Mouse (Mus musculus) midbrain, embryonic 11.5 days (tissue): Measurements from ENCODE around the gene Stk11ip. TPM values are rescaled to one million over a fixed set of nuclear protein-coding genes. Genes with fewer than 3 reads are reported as not detected.

ENCODE experiments used
- ATAC-seq: fragments of 200-750 bp; cut with Nextera tagmentation; 2 replicates; pipeline ENCODE4 v1.8.0; 2017; ENCODE audit warnings: moderate TSS enrichment, moderate library complexity; ENCODE audit not compliant: low FRiP score
- DNase-seq: peaks from one replicate; pipeline ENCODE4 v3.0.0; 2015; ENCODE audit warnings: low spot score; ENCODE audit errors: missing footprints
- H3K27ac ChIP-seq: fragments of 300-500 bp; sonication (generic); 2 replicates; pipeline ENCODE4 v1.5.1; 2014; ENCODE audit warnings: low read depth, low read length
- H3K27me3 ChIP-seq: fragments of 300-500 bp; sonication (generic); 2 replicates; pipeline ENCODE4 v1.6.1; 2014; ENCODE audit warnings: mild to moderate bottlenecking, low read length, moderate library complexity, mixed read lengths; ENCODE audit not compliant: control insufficient read depth, insufficient read depth
- H3K36me3 ChIP-seq: fragments of 300-500 bp; sonication (generic); 2 replicates; pipeline ENCODE4 v1.6.1; 2014; ENCODE audit warnings: mild to moderate bottlenecking, low read length, moderate library complexity, mixed read lengths; ENCODE audit not compliant: control insufficient read depth, insufficient read depth
- H3K4me1 ChIP-seq: fragments of 300-500 bp; sonication (generic); 2 replicates; pipeline ENCODE4 v1.6.1; 2014; ENCODE audit warnings: low read length; ENCODE audit not compliant: control insufficient read depth, insufficient read depth
- H3K4me2 ChIP-seq: fragments of 300-500 bp; sonication (generic); 2 replicates; pipeline ENCODE4 v1.6.1; 2014; ENCODE audit warnings: mild to moderate bottlenecking, moderate library complexity
- H3K4me3 ChIP-seq: fragments of 300-500 bp; sonication (generic); 2 replicates; pipeline ENCODE4 v1.5.1; 2014; ENCODE audit warnings: low read depth, low read length
- H3K9ac ChIP-seq: fragments of 300-500 bp; sonication (generic); 2 replicates; pipeline ENCODE4 v1.6.1; 2014; ENCODE audit warnings: low read length
- H3K9me3 ChIP-seq: fragments of 300-500 bp; sonication (generic); 2 replicates; pipeline ENCODE4 v1.6.1; 2016; ENCODE audit warnings: low read length; ENCODE audit not compliant: control insufficient read depth
- WGBS: fragments of 180-500 bp; shearing (Covaris S2); extraction: QIAGEN DNeasy Blood & Tissue Kit; methylation state at CpG from one replicate; pipeline ENCODE4 v1.1.7; 2014; 5-methylcytosine and 5-hydroxymethylcytosine counted together
- polyA plus RNA-seq: library from polyadenylated mRNA; unstranded; fragments of >200 nt; fragmentation: Nextera tagmentation; extraction: Ambion mirVana; gene quantifications from 2 replicates; pipeline ENCODE4 v1.2.1, GENCODE M21; 2014

Stk11ip gene
- polyA plus RNA-seq, 1 experiment from 2014 or later = 15.7 TPM

DNA sequence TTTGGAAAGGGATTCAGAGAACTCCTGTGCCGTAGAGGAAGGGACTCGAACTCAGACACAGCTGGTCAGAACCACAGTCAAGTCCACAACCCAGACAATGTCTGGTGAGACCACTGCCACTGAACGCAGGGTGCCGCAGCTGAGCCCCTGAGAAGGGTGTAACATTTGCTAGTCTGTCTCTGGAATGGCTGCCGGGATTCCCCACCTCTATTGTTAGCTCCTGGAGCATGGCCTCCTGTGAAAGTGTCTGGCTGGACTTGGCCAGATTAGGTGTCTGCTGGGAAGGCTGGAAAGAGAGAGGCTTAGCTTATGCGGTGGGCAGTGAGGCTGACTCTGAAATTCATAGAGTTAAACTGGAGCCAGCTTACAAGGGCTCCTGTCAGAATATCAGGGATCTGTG lies 49.1 kb downstream of the Stk11ip start:
- no peaks in the 10 kb centered on the region for H3K36me3 ChIP-seq
- H3K27me3 ChIP-seq = no peaks in the 10 kb centered on the region
- 73% methylated on average over 6 of the region's 6 CpGs for WGBS
- no peak overlapping the region for H3K9ac ChIP-seq
- DNase-seq (no peak), ATAC-seq (no peak)
- no peaks in the 10 kb centered on the region for H3K4me1 ChIP-seq
- no peak overlapping the region for H3K27ac ChIP-seq
- H3K9me3 ChIP-seq = no peaks in the 10 kb centered on the region
- H3K4me3 ChIP-seq = no peak overlapping the region
- no peak overlapping the region for H3K4me2 ChIP-seq

- no peak for DNase-seq
- no peak overlapping the region for H3K4me2 ChIP-seq
- H3K9ac ChIP-seq = no peak overlapping the region
- no peak overlapping the region for H3K4me3 ChIP-seq
- ATAC-seq = no peak
- WGBS = 81% methylated on average over 6 of the region's 6 CpGs
- no peaks in the 10 kb centered on the region for H3K9me3 ChIP-seq
- no peak overlapping the region for H3K27ac ChIP-seq
- H3K36me3 ChIP-seq = no peaks in the 10 kb centered on the region
- H3K4me1 ChIP-seq = no peaks in the 10 kb centered on the region
- no peaks in the 10 kb centered on the region for H3K27me3 ChIP-seq
These were observed 51.4 kb downstream of the Stk11ip start for GRCm38 (mm10) chr1:75572776-75573175.

DNA sequence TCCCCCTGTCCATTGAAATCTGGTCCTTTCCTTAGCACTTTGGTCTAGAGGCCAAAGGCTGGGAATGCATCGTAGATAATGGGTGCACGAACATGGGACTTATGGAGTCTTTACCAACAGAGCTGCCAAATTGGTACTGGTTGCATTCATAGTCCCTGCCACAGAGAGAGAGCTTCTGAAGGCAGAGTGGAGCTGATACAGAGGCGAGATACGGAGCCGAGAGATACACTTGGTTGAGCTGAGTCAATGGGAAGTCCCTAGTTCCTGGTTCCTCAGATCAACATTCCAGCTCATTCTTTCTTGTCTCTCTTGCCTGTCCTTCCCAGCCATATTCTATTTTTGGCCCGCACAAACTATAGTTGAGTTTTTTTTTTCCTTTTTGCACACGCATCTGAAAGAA lies 52.4 kb downstream of the Stk11ip start:
- no peak overlapping the region for H3K27ac ChIP-seq
- no peak for DNase-seq
- ATAC-seq = no peak
- no peak overlapping the region for H3K4me2 ChIP-seq
- H3K4me3 ChIP-seq = no peak overlapping the region
- no peaks in the 10 kb centered on the region for H3K9me3 ChIP-seq
- no peaks in the 10 kb centered on the region for H3K4me1 ChIP-seq
- H3K9ac ChIP-seq = no peak overlapping the region
- no peaks in the 10 kb centered on the region for H3K27me3 ChIP-seq
- no peaks in the 10 kb centered on the region for H3K36me3 ChIP-seq
- WGBS = 69% methylated on average over 7 of the region's 7 CpGs

- H3K9ac ChIP-seq = no peak overlapping the region
- ATAC-seq (no peak), DNase-seq (no peak)
- no peaks in the 10 kb centered on the region for H3K27me3 ChIP-seq
- no peak overlapping the region for H3K4me2 ChIP-seq
- H3K9me3 ChIP-seq = no peaks in the 10 kb centered on the region
- H3K4me3 ChIP-seq = no peak overlapping the region
- no peaks in the 10 kb centered on the region for H3K36me3 ChIP-seq
- no peak overlapping the region for H3K27ac ChIP-seq
- no peaks in the 10 kb centered on the region for H3K4me1 ChIP-seq
- 84% methylated on average over 17 of the region's 17 CpGs for WGBS
These were observed 53.4 kb downstream of the Stk11ip start for GRCm38 (mm10) chr1:75574476-75575310.

DNA sequence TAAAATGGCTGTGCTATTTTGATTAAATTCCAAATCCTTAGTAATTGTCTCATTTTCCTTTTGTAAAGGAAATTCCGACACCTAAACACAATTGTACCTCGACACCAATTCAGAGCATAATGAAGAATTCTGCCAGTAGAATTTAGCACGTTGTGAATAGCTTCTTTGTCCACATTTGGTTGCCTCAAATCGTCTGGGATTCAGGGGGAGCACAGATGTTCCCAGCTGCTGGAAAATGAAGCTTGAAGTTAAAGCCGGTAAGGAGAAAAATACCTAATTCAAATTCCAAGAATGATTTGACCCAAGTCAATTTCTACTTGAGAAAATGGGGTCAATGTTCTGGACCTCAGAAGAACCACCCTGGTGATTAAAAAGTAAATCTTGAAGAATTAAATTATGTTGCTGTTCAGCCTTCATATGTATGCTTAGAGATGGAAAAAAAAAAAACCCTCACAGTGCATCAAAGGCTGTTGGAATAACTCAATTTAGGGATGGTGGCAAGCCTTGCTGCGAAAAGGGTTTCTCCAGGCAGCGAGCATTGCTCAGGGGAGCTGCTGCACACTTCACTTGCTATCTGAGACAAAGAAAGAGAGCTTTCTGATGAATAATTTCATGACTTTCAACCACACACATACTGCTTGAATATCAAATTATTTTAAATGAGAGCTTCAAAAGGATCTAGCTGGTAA lies 60.8 kb downstream of the Stk11ip start:
- H3K4me3 ChIP-seq = no peak overlapping the region
- H3K27me3 ChIP-seq = no peaks in the 10 kb centered on the region
- 39% methylated on average over 7 of the region's 7 CpGs for WGBS
- H3K36me3 ChIP-seq = no peaks in the 10 kb centered on the region
- no peak overlapping the region for H3K9ac ChIP-seq
- ATAC-seq (no peak), DNase-seq (no peak)
- H3K4me2 ChIP-seq = no peak overlapping the region
- no peak overlapping the region for H3K27ac ChIP-seq
- H3K9me3 ChIP-seq = no peaks in the 10 kb centered on the region
- peaks cover 3% of the 10 kb centered on the region; the same call in 1 of the 2 replicates for H3K4me1 ChIP-seq

DNA sequence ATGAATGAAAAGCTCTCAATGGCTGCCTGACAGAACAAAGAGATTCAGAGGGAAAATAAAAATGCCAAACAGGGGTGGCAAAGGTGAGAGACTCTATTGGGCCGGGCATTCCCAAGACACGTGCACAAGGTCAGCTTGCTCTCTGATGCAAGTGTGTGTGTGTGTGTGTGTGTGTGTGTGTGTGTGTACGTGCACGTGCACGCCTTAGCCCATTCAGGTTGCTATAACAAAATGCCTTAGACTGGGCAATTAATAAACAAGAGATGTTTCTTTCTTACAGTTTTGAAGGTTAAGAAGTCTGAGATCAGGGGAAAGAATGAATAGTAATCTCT lies 61.3 kb downstream of the Stk11ip start:
- Histone ChIP-seq H3K9me3 (no peaks in the 10 kb centered on the region), H3K9ac (no peak overlapping the region), H3K36me3 (no peaks in the 10 kb centered on the region), H3K27ac (no peak overlapping the region), H3K4me1 (peaks cover 3% of the 10 kb centered on the region; the same call in 1 of the 2 replicates), H3K4me2 (no peak overlapping the region), H3K27me3 (no peaks in the 10 kb centered on the region), H3K4me3 (no peak overlapping the region)
- 75% methylated on average over 5 of the region's 5 CpGs for WGBS
- ATAC-seq (no peak), DNase-seq (no peak)

DNA sequence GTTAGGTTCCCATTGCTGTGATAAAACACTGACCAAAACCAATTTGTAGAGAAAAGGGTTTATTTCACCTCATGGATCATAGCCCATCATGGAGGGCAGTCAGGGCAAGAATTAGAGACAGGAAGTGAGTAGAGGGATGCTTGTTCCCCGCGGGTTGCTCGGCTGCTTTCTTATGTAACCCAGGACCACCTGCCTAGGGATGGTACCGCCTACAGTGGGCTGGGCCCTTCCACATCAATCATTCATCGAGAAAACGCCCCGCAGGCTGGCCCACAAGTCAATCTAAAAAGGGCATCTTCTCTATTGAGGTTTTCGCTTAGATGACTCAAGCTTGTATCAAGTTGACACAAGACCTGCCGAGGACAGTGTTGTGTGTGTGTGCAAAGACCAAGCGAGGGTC lies 61.7 kb downstream of the Stk11ip start:
- H3K36me3 ChIP-seq = no peaks in the 10 kb centered on the region

DNA sequence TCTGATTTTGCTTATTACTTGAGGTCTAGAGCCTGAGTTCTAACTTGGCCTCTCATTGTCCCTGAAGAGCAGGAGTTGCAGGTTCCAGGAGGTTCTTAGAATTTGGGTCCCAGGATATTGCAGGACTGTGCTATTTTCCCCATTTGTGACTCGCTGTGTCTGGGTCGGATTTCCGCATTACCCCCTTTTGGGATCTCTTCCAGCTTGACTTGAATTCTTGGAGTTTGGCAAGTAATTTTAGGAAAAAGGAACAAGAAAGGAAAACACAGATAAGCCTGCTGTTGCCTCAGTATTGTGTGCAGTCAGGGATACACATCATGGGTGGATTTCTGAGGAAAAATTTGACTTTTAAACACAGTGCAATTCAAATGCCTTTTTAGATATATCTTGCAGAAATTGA lies 65.5 kb downstream of the Stk11ip start:
- no peak overlapping the region for H3K27ac ChIP-seq
- no peak for ATAC-seq
- H3K4me3 ChIP-seq = no peak overlapping the region
- no peak overlapping the region for H3K9ac ChIP-seq
- no peak overlapping the region for H3K4me2 ChIP-seq
- 95% methylated on average over 3 of the region's 3 CpGs for WGBS
- no peaks in the 10 kb centered on the region for H3K27me3 ChIP-seq
- DNase-seq = no peak
- no peaks in the 10 kb centered on the region for H3K9me3 ChIP-seq
- no peaks in the 10 kb centered on the region for H3K36me3 ChIP-seq
- H3K4me1 ChIP-seq = peaks cover 3% of the 10 kb centered on the region; the same call in 1 of the 2 replicates

More for the DNA sequence above, 61.7 kb downstream of the Stk11ip start:
- no peaks in the 10 kb centered on the region for H3K27me3 ChIP-seq
- no peak overlapping the region for H3K4me3 ChIP-seq
- WGBS = 77% methylated on average over 10 of the region's 10 CpGs
- no peak overlapping the region for H3K9ac ChIP-seq
- DNase-seq = no peak
- no peak overlapping the region for H3K27ac ChIP-seq
- peaks cover 3% of the 10 kb centered on the region; the same call in 1 of the 2 replicates for H3K4me1 ChIP-seq
- H3K9me3 ChIP-seq = no peaks in the 10 kb centered on the region
- H3K4me2 ChIP-seq = no peak overlapping the region
- no peak for ATAC-seq
